Comparison of ENCODE assay signal across 8 mouse cellular contexts in genomic region chr12:24493011-24493410, GRCm38 (mm10). TPM values are rescaled to one million over a fixed set of nuclear protein-coding genes. Genes with fewer than 3 reads are reported as not detected.
DNase-seq lines count a peak whose midpoint lies in the region; ATAC-seq and TF ChIP-seq lines count a peak whose summit lies in the region.

No protein-coding gene starts in this region.

- no peak for TF ChIP-seq CTCF in testis, adult 2 months (IDR thresholded peaks at IDR 0.05; ENCODE audit: control insufficient read depth, insufficient read depth, insufficient replicate concordance, low read depth, low read length)

- H3K9me3 ChIP-seq in heart, embryonic 10.5 days = no peaks in the 10 kb centered on the region
- no peaks in the 10 kb centered on the region for H3K9me3 ChIP-seq in intestine, embryonic 15.5 days
- no peaks in the 10 kb centered on the region for H3K9me3 ChIP-seq in stomach, embryonic 14.5 days (ENCODE audit: control insufficient read depth, low read depth, low read length)

- no peak overlapping the region for H3K9ac ChIP-seq in intestine, embryonic 15.5 days
- no peak overlapping the region for H3K9ac ChIP-seq in stomach, embryonic 14.5 days (replicated peaks; ENCODE audit: low read depth, low read length)

- no peak for TF ChIP-seq POLR2A in testis, adult 2 months (IDR thresholded peaks at IDR 0.05; ENCODE audit: control insufficient read depth, low read depth, low read length)

- H3K4me2 ChIP-seq in intestine, embryonic 15.5 days (replicated peaks) = peak overlapping the region; percentile 45
- H3K4me2 ChIP-seq in stomach, embryonic 14.5 days (replicated peaks; ENCODE audit: low read depth, low read length) = peak overlapping the region; percentile 27

- H3K27me3 ChIP-seq in heart, embryonic 10.5 days (ENCODE audit: insufficient read depth, poor library complexity, severe bottlenecking) = no peaks in the 10 kb centered on the region
- no peaks in the 10 kb centered on the region for H3K27me3 ChIP-seq in testis, adult 2 months (ENCODE audit: control insufficient read depth, insufficient read depth, low read length)
- no peaks in the 10 kb centered on the region for H3K27me3 ChIP-seq in intestine, embryonic 15.5 days (replicated peaks)
- H3K27me3 ChIP-seq in stomach, embryonic 14.5 days (ENCODE audit: control insufficient read depth, insufficient read depth, low read length) = no peaks in the 10 kb centered on the region

- WGBS in heart, embryonic 10.5 days = 63% methylated on average over 9 of the region's 9 CpGs
- 67% methylated on average over 9 of the region's 9 CpGs for WGBS in intestine, embryonic 15.5 days
- WGBS in stomach, embryonic 14.5 days = 67% methylated on average over 9 of the region's 9 CpGs

- no peaks in the 10 kb centered on the region for H3K36me3 ChIP-seq in heart, embryonic 10.5 days
- no peaks in the 10 kb centered on the region for H3K36me3 ChIP-seq in testis, adult 2 months (ENCODE audit: control insufficient read depth, insufficient read depth, low read length)
- H3K36me3 ChIP-seq in intestine, embryonic 15.5 days = no peaks in the 10 kb centered on the region
- no peaks in the 10 kb centered on the region for H3K36me3 ChIP-seq in stomach, embryonic 14.5 days (ENCODE audit: control insufficient read depth, insufficient read depth, low read length)

- peak; percentile 69 for DNase-seq in heart, embryonic 10.5 days (ENCODE audit: low spot score)
- DNase-seq in heart, postnatal 4 days = no peak
- DNase-seq in testis, postnatal 14 days (ENCODE audit: low spot score) = no peak
- no peak for DNase-seq in right cerebral cortex, postnatal 14 days
- DNase-seq in layer of hippocampus, adult 9-11 months = no peak

- H3K27ac ChIP-seq in heart, embryonic 10.5 days = peak overlapping the region; percentile 59
- H3K27ac ChIP-seq in testis, adult 2 months (ENCODE audit: control insufficient read depth, insufficient read depth, low read depth, low read length) = no peak overlapping the region
- no peak overlapping the region for H3K27ac ChIP-seq in intestine, embryonic 15.5 days
- no peak overlapping the region for H3K27ac ChIP-seq in stomach, embryonic 14.5 days (ENCODE audit: low read length)

- no peak for ATAC-seq in intestine, embryonic 15.5 days
- ATAC-seq in stomach, embryonic 14.5 days (ENCODE audit: insufficient number of reproducible peaks, insufficient read depth, low FRiP score, low read depth) = no peak

- 0 out of 2 replicates have a peak overlapping the region, but pooled peaks have one; percentile 32 for H3K4me3 ChIP-seq in heart, embryonic 10.5 days
- peak overlapping the region; percentile 79 for H3K4me3 ChIP-seq in testis, adult 2 months (ENCODE audit: control insufficient read depth, low read depth, low read length)
- H3K4me3 ChIP-seq in intestine, embryonic 15.5 days (replicated peaks) = peak overlapping the region; percentile 9
- H3K4me3 ChIP-seq in stomach, embryonic 14.5 days (ENCODE audit: low read depth, low read length) = no peak overlapping the region

- peaks cover 6% of the 10 kb centered on the region; the same call in 1 of the 2 replicates for H3K4me1 ChIP-seq in heart, embryonic 10.5 days
- H3K4me1 ChIP-seq in testis, adult 2 months (ENCODE audit: control insufficient read depth, insufficient read depth, low read length) = peaks cover 2% of the 10 kb centered on the region; the same call in 1 of the 2 replicates
- no peaks in the 10 kb centered on the region for H3K4me1 ChIP-seq in intestine, embryonic 15.5 days (replicated peaks)
- no peaks in the 10 kb centered on the region for H3K4me1 ChIP-seq in stomach, embryonic 14.5 days (ENCODE audit: control insufficient read depth, insufficient read depth, low read length)

RNA-seq across cellular contexts. Expression of gene Taf1b, which starts 5.1 kb away (rescaled TPM):
- polyA plus RNA-seq in heart, embryonic 10.5 days (2016; fragmentation: Nextera tagmentation; extraction: Ambion mirVana) = 28.9 and 29.1 TPM in 2 replicates
- 10 to 100 TPM; 17.2 to 17.8 TPM for total RNA-seq in heart, postnatal 4 days (2021)
- polyA plus RNA-seq in testis, adult 2 months (2012; rRNA removed) = 28.0 and 33.9 TPM in 2 replicates
- 19.5 and 19.9 TPM in 2 replicates for polyA plus RNA-seq in intestine, embryonic 15.5 days (2015; fragmentation: Nextera tagmentation; extraction: Ambion mirVana)
- 25.5 and 27.5 TPM in 2 replicates for polyA plus RNA-seq in stomach, embryonic 14.5 days (2014; fragmentation: Nextera tagmentation; extraction: Ambion mirVana)
